Mouse (Mus musculus) kidney, embryonic 16.5 days (tissue): ENCODE measurements around the gene Bach2. TPM values are rescaled to one million over a fixed set of nuclear protein-coding genes. Genes with fewer than 3 reads are reported as not detected.

Source experiments
- ATAC-seq: fragments of 200-750 bp; cut with Nextera tagmentation; 2 replicates; pipeline ENCODE4 v1.8.0; 2017; ENCODE audit warnings: moderate TSS enrichment; ENCODE audit not compliant: low FRiP score, low TSS enrichment
- H3K27ac ChIP-seq: fragments of 300-500 bp; sonication (generic); 2 replicates; pipeline ENCODE4 v1.5.1; 2014; ENCODE audit warnings: low read length
- H3K27me3 ChIP-seq: fragments of 300-500 bp; sonication (generic); 2 replicates; pipeline ENCODE4 v1.6.1; 2014; ENCODE audit warnings: low read length, control low read depth, mixed read lengths; ENCODE audit not compliant: insufficient read depth
- H3K36me3 ChIP-seq: fragments of 300-500 bp; sonication (generic); 2 replicates; pipeline ENCODE4 v1.6.1; 2014; ENCODE audit warnings: low read length, control low read depth, mixed read lengths; ENCODE audit not compliant: insufficient read depth
- H3K4me1 ChIP-seq: fragments of 300-500 bp; sonication (generic); 2 replicates; pipeline ENCODE4 v1.6.1; 2014; ENCODE audit warnings: low read length, control low read depth, mixed read lengths; ENCODE audit not compliant: insufficient read depth
- H3K4me2 ChIP-seq: fragments of 300-500 bp; sonication (generic); replicated peaks from 2 replicates; pipeline ENCODE4 v1.6.1; 2014; ENCODE audit warnings: low read depth, low read length
- H3K4me3 ChIP-seq: fragments of 300-500 bp; sonication (generic); 2 replicates; pipeline ENCODE4 v1.5.1; 2014; ENCODE audit warnings: mild to moderate bottlenecking, low read length
- H3K9ac ChIP-seq: fragments of 300-500 bp; sonication (generic); replicated peaks from 2 replicates; pipeline ENCODE4 v1.6.1; 2014; ENCODE audit warnings: low read length
- H3K9me3 ChIP-seq: fragments of 300-500 bp; sonication (generic); 2 replicates; pipeline ENCODE4 v1.6.1; 2016; ENCODE audit warnings: low read length, control low read depth
- WGBS: fragments of 180-500 bp; shearing (Covaris S2); extraction: QIAGEN DNeasy Blood & Tissue Kit; methylation state at CpG from one replicate; pipeline ENCODE4 v1.1.7; 2014; 5-methylcytosine and 5-hydroxymethylcytosine counted together
- polyA plus RNA-seq: library from polyadenylated mRNA; unstranded; fragments of >200 nt; fragmentation: Nextera tagmentation; extraction: Ambion mirVana; gene quantifications from 2 replicates; pipeline ENCODE4 v1.2.1, GENCODE M21; 2015

The Bach2 gene
- polyA plus RNA-seq, 1 experiment from 2014 or later: 7.9 TPM

DNA sequence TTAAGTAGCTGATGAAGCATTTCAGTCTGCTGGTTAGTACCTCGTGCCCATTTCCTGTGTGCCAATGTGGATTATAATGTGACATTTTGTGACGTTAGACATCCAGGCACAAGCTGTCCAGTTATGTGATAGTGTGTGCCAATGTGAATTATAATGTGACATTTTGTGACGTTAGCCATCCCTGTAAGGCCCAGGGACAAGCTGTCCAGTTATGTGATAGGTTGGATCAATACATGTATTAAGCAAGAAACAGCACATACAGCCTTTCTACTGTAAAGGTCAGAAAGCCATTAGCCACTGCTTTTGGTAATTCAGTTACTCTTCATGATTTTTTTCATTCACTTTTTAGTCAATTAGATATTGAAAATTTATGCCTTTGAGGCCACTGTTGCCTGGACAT is 76.3 kb downstream of the Bach2 start:
- Histone ChIP-seq H3K36me3 (peaks cover 9% of the 10 kb centered on the region), H3K9me3 (peaks cover 6% of the 10 kb centered on the region; the same call in 1 of the 2 replicates), H3K4me3 (no peak overlapping the region), H3K27ac (no peak overlapping the region), H3K27me3 (no peaks in the 10 kb centered on the region), H3K4me2 (no peak overlapping the region), H3K4me1 (0 out of 2 replicates have a peak, but pooled peaks cover 4% of the 10 kb centered on the region), H3K9ac (no peak overlapping the region)
- no peak for ATAC-seq
- 79% methylated on average over 3 of the region's 3 CpGs for WGBS

GRCm38 (mm10) chr4:32318608-32319007 is 80.0 kb downstream of the Bach2 start:
- Histone ChIP-seq H3K9ac (no peak overlapping the region), H3K4me1 (no peaks in the 10 kb centered on the region), H3K36me3 (peaks cover 13% of the 10 kb centered on the region), H3K27me3 (no peaks in the 10 kb centered on the region), H3K9me3 (peaks cover 10% of the 10 kb centered on the region), H3K27ac (no peak overlapping the region), H3K4me3 (no peak overlapping the region), H3K4me2 (no peak overlapping the region)
- 100% methylated on average over 1 of the region's 1 CpGs for WGBS
- ATAC-seq: no peak

DNA sequence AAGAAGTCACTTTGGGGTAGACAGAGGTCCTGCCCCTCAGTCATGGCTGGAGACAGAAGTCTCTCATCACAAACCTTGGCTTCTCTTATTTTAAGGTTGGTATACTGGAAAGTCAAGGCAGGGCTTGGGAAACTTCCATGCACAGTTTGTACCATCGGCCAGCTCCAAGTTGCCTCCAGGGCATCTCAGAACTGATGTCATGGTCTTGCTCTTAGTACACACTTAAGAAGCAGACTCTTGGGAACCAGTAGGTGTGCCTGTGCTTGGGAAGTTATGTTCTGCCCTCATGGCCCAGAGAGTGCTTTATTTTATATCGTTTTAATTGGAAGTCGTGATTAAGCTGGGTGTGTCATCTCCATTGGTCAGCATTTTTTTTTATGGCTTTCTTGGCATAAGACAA is 80.7 kb downstream of the Bach2 start:
- Histone ChIP-seq H3K27me3 (no peaks in the 10 kb centered on the region), H3K9ac (no peak overlapping the region), H3K27ac (no peak overlapping the region), H3K4me2 (no peak overlapping the region), H3K36me3 (peaks cover 13% of the 10 kb centered on the region), H3K4me1 (no peaks in the 10 kb centered on the region), H3K9me3 (peaks cover 10% of the 10 kb centered on the region), H3K4me3 (no peak overlapping the region)
- 89% methylated on average over 3 of the region's 3 CpGs for WGBS
- no peak for ATAC-seq

DNA sequence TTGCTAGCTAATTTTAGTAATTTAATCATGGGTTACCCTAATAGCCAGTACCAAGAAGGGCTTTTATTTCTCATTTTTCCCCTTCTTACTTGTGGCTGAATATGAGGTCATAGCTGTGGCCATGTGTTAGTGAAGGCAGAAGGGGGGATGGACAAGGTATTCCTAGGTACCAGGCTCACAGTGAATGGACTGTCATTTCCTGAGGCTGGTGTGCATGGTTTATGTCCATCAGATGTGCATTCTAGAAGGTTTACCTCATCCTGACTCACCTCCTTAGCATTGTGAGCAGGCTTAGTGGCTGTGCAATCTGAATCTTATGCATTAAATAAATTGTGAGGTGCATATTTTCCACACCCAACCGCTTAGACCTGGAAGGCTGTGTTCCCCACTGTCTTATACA is 81.4 kb downstream of the Bach2 start:
- Histone ChIP-seq H3K36me3 (peaks cover 13% of the 10 kb centered on the region), H3K9ac (no peak overlapping the region), H3K4me1 (no peaks in the 10 kb centered on the region), H3K9me3 (peaks cover 10% of the 10 kb centered on the region), H3K27me3 (no peaks in the 10 kb centered on the region), H3K4me3 (no peak overlapping the region), H3K4me2 (no peak overlapping the region), H3K27ac (no peak overlapping the region)
- WGBS: 100% methylated on average over 1 of the region's 1 CpGs
- ATAC-seq: no peak

- H3K4me2 ChIP-seq: no peak overlapping the region
- H3K9me3 ChIP-seq: peaks cover 4% of the 10 kb centered on the region
- H3K27me3 ChIP-seq: no peaks in the 10 kb centered on the region
- 95% methylated on average over 6 of the region's 6 CpGs for WGBS
- 0 out of 2 replicates have a peak, but pooled peaks cover 3% of the 10 kb centered on the region for H3K36me3 ChIP-seq
- H3K9ac ChIP-seq: no peak overlapping the region
- H3K4me3 ChIP-seq: no peak overlapping the region
- H3K27ac ChIP-seq: no peak overlapping the region
- H3K4me1 ChIP-seq: no peaks in the 10 kb centered on the region
- ATAC-seq: 0 out of 2 replicates have a peak, but pooled peaks have one; percentile 27
Measured at GRCm38 (mm10) chr4:32324111-32324510, 85.5 kb downstream of the Bach2 start.

DNA sequence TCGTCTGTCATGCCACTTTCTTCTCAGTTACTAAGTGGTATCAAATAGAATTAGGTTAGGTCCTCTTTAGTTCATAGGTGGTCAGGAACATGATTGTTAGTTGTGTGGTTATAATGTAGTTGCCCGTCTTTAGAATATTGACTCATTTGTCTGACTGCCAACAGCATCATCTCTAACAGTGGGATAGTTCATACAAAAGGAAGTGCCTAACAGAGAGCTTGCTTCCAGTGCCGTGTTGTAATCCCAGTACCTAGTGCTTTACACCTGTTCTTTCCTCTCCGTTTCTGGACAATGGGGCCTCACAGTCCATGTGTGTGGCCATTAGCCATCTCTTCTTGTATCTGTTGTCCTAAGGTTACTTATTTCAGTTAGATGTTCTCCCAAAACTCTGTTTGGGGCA is 86.4 kb downstream of the Bach2 start:
- Histone ChIP-seq H3K9me3 (peaks cover 4% of the 10 kb centered on the region), H3K36me3 (0 out of 2 replicates have a peak, but pooled peaks cover 3% of the 10 kb centered on the region), H3K27me3 (no peaks in the 10 kb centered on the region), H3K4me1 (no peaks in the 10 kb centered on the region), H3K27ac (no peak overlapping the region), H3K9ac (no peak overlapping the region), H3K4me3 (no peak overlapping the region), H3K4me2 (no peak overlapping the region)
- WGBS: 72% methylated on average over 4 of the region's 4 CpGs
- ATAC-seq: no peak

GRCm38 (mm10) chr4:32325596-32325995 is 87.0 kb downstream of the Bach2 start:
- H3K4me1 ChIP-seq: no peaks in the 10 kb centered on the region
- no peak overlapping the region for H3K27ac ChIP-seq
- no peaks in the 10 kb centered on the region for H3K27me3 ChIP-seq
- no peak for ATAC-seq
- WGBS: 68% methylated on average over 3 of the region's 3 CpGs
- H3K36me3 ChIP-seq: 0 out of 2 replicates have a peak, but pooled peaks cover 3% of the 10 kb centered on the region
- no peak overlapping the region for H3K9ac ChIP-seq
- H3K4me3 ChIP-seq: no peak overlapping the region
- no peak overlapping the region for H3K4me2 ChIP-seq
- H3K9me3 ChIP-seq: peaks cover 4% of the 10 kb centered on the region

- no peak overlapping the region for H3K4me3 ChIP-seq
- H3K27ac ChIP-seq: no peak overlapping the region
- no peaks in the 10 kb centered on the region for H3K27me3 ChIP-seq
- 89% methylated on average over 10 of the region's 10 CpGs for WGBS
- no peak for ATAC-seq
- H3K4me2 ChIP-seq: no peak overlapping the region
- H3K9ac ChIP-seq: no peak overlapping the region
- 0 out of 2 replicates have a peak, but pooled peaks cover 3% of the 10 kb centered on the region for H3K36me3 ChIP-seq
- H3K9me3 ChIP-seq: peaks cover 4% of the 10 kb centered on the region
- no peaks in the 10 kb centered on the region for H3K4me1 ChIP-seq
Measured at GRCm38 (mm10) chr4:32326279-32326678, 87.7 kb downstream of the Bach2 start.

DNA sequence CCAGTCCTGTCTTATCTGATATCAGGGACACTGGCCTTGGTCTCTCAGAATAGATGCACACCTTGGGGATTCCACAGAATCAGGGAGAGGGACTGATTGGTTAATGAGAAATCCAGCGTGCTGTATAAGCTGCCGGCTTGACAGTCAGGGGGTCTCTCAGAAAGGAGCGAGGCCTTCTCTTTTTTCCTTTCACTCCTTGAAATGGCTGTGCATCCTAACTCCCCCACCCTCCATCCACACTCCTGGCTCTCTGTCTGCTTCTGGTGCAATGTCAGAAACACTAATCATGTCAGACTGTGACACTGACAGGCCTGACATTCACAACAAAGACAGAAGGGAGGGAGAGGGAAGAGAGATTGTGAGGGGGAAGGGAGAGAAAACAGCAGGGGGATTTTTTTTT is 88.3 kb downstream of the Bach2 start:
- Histone ChIP-seq H3K36me3 (0 out of 2 replicates have a peak, but pooled peaks cover 3% of the 10 kb centered on the region), H3K27me3 (no peaks in the 10 kb centered on the region), H3K4me1 (no peaks in the 10 kb centered on the region), H3K27ac (no peak overlapping the region), H3K4me3 (no peak overlapping the region), H3K9me3 (peaks cover 4% of the 10 kb centered on the region), H3K4me2 (no peak overlapping the region), H3K9ac (no peak overlapping the region)
- WGBS: 14% methylated on average over 3 of the region's 3 CpGs
- no peak for ATAC-seq

DNA sequence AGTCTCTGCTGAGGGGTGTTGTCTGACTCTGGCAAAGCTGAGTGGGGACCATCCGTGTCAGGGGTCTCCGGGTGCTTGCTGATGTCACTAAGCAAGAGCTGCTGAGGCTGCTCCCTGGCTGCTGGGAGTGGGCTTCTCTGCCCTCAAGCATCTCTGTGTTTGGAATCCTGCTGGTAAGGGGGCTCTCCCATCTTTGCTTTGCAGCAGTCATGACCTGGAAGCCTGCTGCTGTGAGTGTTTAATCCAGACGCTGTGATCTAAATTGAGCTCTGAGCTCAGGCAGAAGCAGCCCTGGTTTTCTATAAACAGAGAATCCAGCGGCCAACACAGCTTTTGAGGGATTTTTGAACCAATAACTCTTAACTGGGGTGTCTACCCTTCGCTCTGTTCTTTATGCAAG is 89.0 kb downstream of the Bach2 start:
- Histone ChIP-seq H3K4me3 (no peak overlapping the region), H3K4me2 (no peak overlapping the region), H3K27ac (no peak overlapping the region), H3K9ac (no peak overlapping the region), H3K9me3 (peaks cover 4% of the 10 kb centered on the region), H3K27me3 (no peaks in the 10 kb centered on the region), H3K36me3 (0 out of 2 replicates have a peak, but pooled peaks cover 3% of the 10 kb centered on the region), H3K4me1 (no peaks in the 10 kb centered on the region)
- WGBS: 65% methylated on average over 5 of the region's 5 CpGs
- no peak for ATAC-seq
